Mouse (Mus musculus) liver, embryonic 11.5 days (tissue): ENCODE results near the gene Lrrn4. TPM values are rescaled to one million over a fixed set of nuclear protein-coding genes. Genes with fewer than 3 reads are reported as not detected.

Experiments used
- ATAC-seq: fragments of 200-750 bp; cut with Nextera tagmentation; replicated peaks from 2 replicates; pipeline ENCODE4 v1.8.0; 2017; ENCODE audit warnings: moderate number of reproducible peaks, mild to moderate bottlenecking, moderate TSS enrichment, moderate library complexity; ENCODE audit not compliant: low FRiP score
- DNase-seq: peaks from one replicate; pipeline ENCODE4 v3.0.0-alpha.2; 2017; ENCODE audit warnings: low spot score
- H3K27ac ChIP-seq: fragments of 300-500 bp; sonication (generic); 2 replicates; pipeline ENCODE4 v1.5.1; 2014; ENCODE audit warnings: mild to moderate bottlenecking, low read depth, low read length, control low read depth
- H3K27me3 ChIP-seq: fragments of 300-500 bp; sonication (generic); replicated peaks from 2 replicates; pipeline ENCODE4 v1.6.1; 2014; ENCODE audit warnings: low read length, mixed read lengths; ENCODE audit not compliant: control insufficient read depth, insufficient read depth
- H3K36me3 ChIP-seq: fragments of 300-500 bp; sonication (generic); 2 replicates; pipeline ENCODE4 v1.6.1; 2014; ENCODE audit warnings: mild to moderate bottlenecking, low read length, moderate library complexity, mixed read lengths; ENCODE audit not compliant: control insufficient read depth, insufficient read depth
- H3K4me1 ChIP-seq: fragments of 300-500 bp; sonication (generic); replicated peaks from 2 replicates; pipeline ENCODE4 v1.6.1; 2014; ENCODE audit warnings: low read length, mixed read lengths; ENCODE audit not compliant: control insufficient read depth, insufficient read depth
- H3K4me2 ChIP-seq: fragments of 300-500 bp; sonication (generic); 2 replicates; pipeline ENCODE4 v1.6.1; 2014; ENCODE audit warnings: mild to moderate bottlenecking, control low read depth, moderate library complexity
- H3K4me3 ChIP-seq: fragments of 300-500 bp; sonication (generic); 2 replicates; pipeline ENCODE4 v1.5.1; 2014; ENCODE audit warnings: low read depth, low read length, control low read depth
- H3K9ac ChIP-seq: fragments of 300-500 bp; sonication (generic); 2 replicates; pipeline ENCODE4 v1.6.1; 2014; ENCODE audit warnings: low read depth, low read length, control low read depth
- H3K9me3 ChIP-seq: fragments of 300-500 bp; sonication (generic); 2 replicates; pipeline ENCODE4 v1.6.1; 2016; ENCODE audit warnings: low read length, inconsistent platforms, mixed read lengths; ENCODE audit not compliant: control insufficient read depth
- WGBS: fragments of 180-500 bp; shearing (Covaris S2); extraction: QIAGEN DNeasy Blood & Tissue Kit; methylation state at CpG from one replicate; pipeline ENCODE4 v1.1.7; 2014; 5-methylcytosine and 5-hydroxymethylcytosine counted together
- polyA plus RNA-seq: library from polyadenylated mRNA; unstranded; fragments of >200 nt; fragmentation: Nextera tagmentation; extraction: Ambion mirVana; gene quantifications from 2 replicates; pipeline ENCODE4 v1.2.1, GENCODE M21; 2014

The Lrrn4 gene
- polyA plus RNA-seq, 1 experiment from 2014 or later, result 3.2 TPM

DNA sequence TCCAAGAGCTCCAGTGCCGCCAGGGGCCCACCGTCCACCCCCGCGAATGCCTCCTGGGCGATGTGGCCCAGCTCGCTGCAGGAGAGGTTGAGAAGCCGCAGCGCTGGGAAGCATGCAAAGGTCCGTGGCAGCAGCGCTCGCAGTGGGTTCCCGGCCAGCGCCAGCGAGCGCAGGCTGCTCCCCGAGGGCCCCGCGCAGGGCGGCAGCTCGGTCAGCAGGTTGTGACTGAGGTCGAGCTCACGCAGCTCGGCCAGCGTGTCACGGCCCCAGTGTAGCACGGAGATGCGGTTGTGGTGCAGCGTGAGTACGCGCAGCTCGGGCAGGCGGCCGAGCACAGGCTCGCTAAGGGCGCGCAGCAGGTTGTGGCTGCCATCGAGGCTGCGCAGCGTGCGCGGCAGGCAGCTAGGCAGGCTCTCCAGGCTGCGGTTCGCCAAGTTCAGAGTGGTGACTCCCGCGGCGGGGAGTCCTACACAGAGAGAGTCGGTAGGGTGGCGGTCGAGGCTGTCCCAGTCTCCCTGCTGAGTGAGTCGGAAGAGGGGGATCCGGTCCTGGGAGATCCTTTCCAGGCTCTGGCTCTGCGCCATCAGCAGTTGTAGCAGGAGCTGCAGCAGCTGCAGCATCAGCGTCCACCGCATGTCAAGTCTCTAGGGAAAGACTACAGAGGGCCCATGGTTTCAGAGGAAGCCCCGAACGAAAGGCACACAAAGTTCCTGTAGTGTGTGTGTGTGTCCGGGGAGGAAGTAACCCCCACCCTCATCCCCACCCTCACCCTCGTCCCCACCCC lies 1.2 kb downstream of the Lrrn4 start:
- H3K4me1 ChIP-seq, result peaks cover 9% of the 10 kb centered on the region
- H3K36me3 ChIP-seq, result no peaks in the 10 kb centered on the region
- DNase-seq (peak; percentile 68), ATAC-seq (peak; percentile 42; the same call in 1 of the 2 replicates)
- peaks cover 43% of the 10 kb centered on the region for H3K27me3 ChIP-seq
- no peak overlapping the region for H3K27ac ChIP-seq
- peak overlapping the region; percentile 85 for H3K4me2 ChIP-seq
- WGBS, result under 1% methylated on average over 58 of the region's 58 CpGs
- peak overlapping the region; percentile 49 for H3K4me3 ChIP-seq
- H3K9me3 ChIP-seq, result no peaks in the 10 kb centered on the region
- H3K9ac ChIP-seq, result no peak overlapping the region

DNA sequence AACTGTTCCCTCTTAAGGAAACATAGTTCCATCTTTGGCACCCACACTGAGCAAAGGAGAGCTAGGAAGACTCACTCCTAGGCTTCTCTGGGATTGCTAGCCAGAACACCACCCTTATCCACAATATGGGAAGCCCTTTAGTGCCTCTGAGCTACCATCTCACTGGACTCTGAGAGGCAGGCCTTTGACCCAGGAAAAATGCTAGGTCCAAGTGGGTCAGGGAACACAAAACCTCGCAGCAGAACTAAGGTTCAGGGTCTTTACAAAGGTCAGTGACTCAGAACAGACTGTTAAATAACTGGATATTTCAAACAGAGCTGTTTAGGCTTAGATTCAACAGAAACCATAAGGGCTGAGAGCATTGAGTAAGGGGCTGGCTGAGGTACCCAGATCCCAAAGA lies 3.7 kb downstream of the Lrrn4 start:
- no peak overlapping the region for H3K27ac ChIP-seq
- H3K4me3 ChIP-seq, result no peak overlapping the region
- H3K4me1 ChIP-seq, result peaks cover 9% of the 10 kb centered on the region
- no peak overlapping the region for H3K4me2 ChIP-seq
- H3K9ac ChIP-seq, result no peak overlapping the region
- no peaks in the 10 kb centered on the region for H3K36me3 ChIP-seq
- peaks cover 43% of the 10 kb centered on the region for H3K27me3 ChIP-seq
- ATAC-seq (no peak), DNase-seq (no peak)
- WGBS, result 66% methylated on average over 1 of the region's 1 CpGs
- no peaks in the 10 kb centered on the region for H3K9me3 ChIP-seq

GRCm38 (mm10) chr2:132873657-132874326 lies 6.9 kb downstream of the Lrrn4 start:
- no peak for ATAC-seq
- no peak overlapping the region for H3K4me2 ChIP-seq
- DNase-seq, result no peak
- peaks cover 19% of the 10 kb centered on the region for H3K27me3 ChIP-seq
- no peak overlapping the region for H3K27ac ChIP-seq
- H3K4me3 ChIP-seq, result no peak overlapping the region
- no peaks in the 10 kb centered on the region for H3K4me1 ChIP-seq
- H3K9me3 ChIP-seq, result no peaks in the 10 kb centered on the region
- H3K36me3 ChIP-seq, result no peaks in the 10 kb centered on the region
- H3K9ac ChIP-seq, result no peak overlapping the region
- WGBS, result 76% methylated on average over 10 of the region's 10 CpGs

GRCm38 (mm10) chr2:132871663-132872062 lies 9.0 kb downstream of the Lrrn4 start:
- no peak for ATAC-seq
- no peak for DNase-seq
- Histone ChIP-seq H3K36me3 (no peaks in the 10 kb centered on the region; the same call in 1 of the 2 replicates), H3K4me3 (no peak overlapping the region), H3K27ac (no peak overlapping the region), H3K9ac (no peak overlapping the region), H3K27me3 (no peaks in the 10 kb centered on the region), H3K4me2 (no peak overlapping the region), H3K9me3 (no peaks in the 10 kb centered on the region), H3K4me1 (no peaks in the 10 kb centered on the region)
- WGBS, result 73% methylated on average over 3 of the region's 3 CpGs

GRCm38 (mm10) chr2:132870286-132870685 lies 10.4 kb downstream of the Lrrn4 start:
- 82% methylated on average over 4 of the region's 4 CpGs for WGBS
- DNase-seq (no peak), ATAC-seq (no peak)
- Histone ChIP-seq H3K9me3 (no peaks in the 10 kb centered on the region), H3K36me3 (peaks cover 3% of the 10 kb centered on the region; the same call in 1 of the 2 replicates), H3K4me1 (no peaks in the 10 kb centered on the region), H3K9ac (no peak overlapping the region), H3K4me3 (no peak overlapping the region), H3K27ac (no peak overlapping the region), H3K27me3 (no peaks in the 10 kb centered on the region), H3K4me2 (no peak overlapping the region)

DNA sequence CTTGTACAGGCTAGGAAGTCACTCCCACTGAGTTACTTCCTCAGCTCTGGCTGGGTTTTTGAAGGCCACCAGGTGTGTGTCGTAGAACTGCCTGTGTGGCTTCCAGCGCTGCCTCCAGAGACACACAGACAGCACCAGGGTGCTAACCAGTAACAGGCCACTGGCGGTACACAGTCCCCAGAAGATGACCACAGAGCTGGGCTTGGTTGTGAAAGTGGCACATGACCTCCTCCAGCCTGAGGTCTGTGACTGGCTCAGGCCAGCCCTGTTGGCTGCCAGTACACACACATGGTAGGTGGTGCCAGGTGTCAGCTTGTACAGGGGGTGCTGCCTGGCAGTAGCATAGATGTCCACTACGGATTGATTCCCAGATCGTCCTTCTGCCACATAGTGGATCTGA lies 11.0 kb downstream of the Lrrn4 start:
- no peak for DNase-seq
- Histone ChIP-seq H3K27ac (no peak overlapping the region), H3K27me3 (no peaks in the 10 kb centered on the region), H3K9ac (no peak overlapping the region), H3K9me3 (no peaks in the 10 kb centered on the region), H3K36me3 (peaks cover 5% of the 10 kb centered on the region; the same call in 1 of the 2 replicates), H3K4me1 (no peaks in the 10 kb centered on the region), H3K4me3 (no peak overlapping the region), H3K4me2 (no peak overlapping the region)
- no peak; the same call in 1 of the 2 replicates for ATAC-seq
- WGBS, result 88% methylated on average over 5 of the region's 5 CpGs

DNA sequence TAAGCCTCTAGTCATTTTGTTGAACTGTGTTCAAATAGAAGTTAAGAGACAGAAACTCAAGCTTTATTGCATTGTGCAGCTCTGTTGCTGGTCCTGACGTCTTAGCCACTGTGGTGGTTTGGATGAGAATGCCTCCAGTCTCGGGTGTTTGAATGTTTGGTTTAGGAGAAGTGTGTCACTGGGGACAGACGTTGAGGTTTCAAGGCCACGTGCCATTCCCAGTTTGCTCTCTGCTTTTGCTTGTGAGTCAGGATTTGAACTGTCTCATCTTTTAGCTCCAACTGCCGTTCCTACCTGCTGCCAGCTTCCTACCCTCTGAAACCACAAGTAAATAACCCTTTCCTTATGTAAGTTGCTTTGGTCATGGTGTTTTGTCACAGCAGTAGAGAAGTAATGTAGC lies 13.2 kb downstream of the Lrrn4 start:
- Histone ChIP-seq H3K9ac (no peak overlapping the region), H3K9me3 (no peaks in the 10 kb centered on the region), H3K36me3 (peaks cover 6% of the 10 kb centered on the region; the same call in 1 of the 2 replicates), H3K27ac (no peak overlapping the region), H3K4me3 (no peak overlapping the region), H3K27me3 (no peaks in the 10 kb centered on the region), H3K4me2 (no peak overlapping the region), H3K4me1 (no peaks in the 10 kb centered on the region)
- ATAC-seq (no peak), DNase-seq (no peak)
- 54% methylated on average over 5 of the region's 5 CpGs for WGBS

GRCm38 (mm10) chr2:132863325-132863724 lies 17.4 kb downstream of the Lrrn4 start:
- DNase-seq, result no peak

More at GRCm38 (mm10) chr2:132863325-132863724, 17.4 kb downstream of the Lrrn4 start:
- no peaks in the 10 kb centered on the region for H3K4me1 ChIP-seq
- H3K27ac ChIP-seq, result no peak overlapping the region
- no peak for ATAC-seq
- no peak overlapping the region for H3K4me2 ChIP-seq
- H3K9ac ChIP-seq, result no peak overlapping the region
- peaks cover 6% of the 10 kb centered on the region; the same call in 1 of the 2 replicates for H3K36me3 ChIP-seq
- no peak overlapping the region for H3K4me3 ChIP-seq
- no peaks in the 10 kb centered on the region for H3K27me3 ChIP-seq
- 94% methylated on average over 2 of the region's 2 CpGs for WGBS
- H3K9me3 ChIP-seq, result no peaks in the 10 kb centered on the region
